Mouse (Mus musculus): ENCODE data around the gene Pglyrp2.

DNA sequence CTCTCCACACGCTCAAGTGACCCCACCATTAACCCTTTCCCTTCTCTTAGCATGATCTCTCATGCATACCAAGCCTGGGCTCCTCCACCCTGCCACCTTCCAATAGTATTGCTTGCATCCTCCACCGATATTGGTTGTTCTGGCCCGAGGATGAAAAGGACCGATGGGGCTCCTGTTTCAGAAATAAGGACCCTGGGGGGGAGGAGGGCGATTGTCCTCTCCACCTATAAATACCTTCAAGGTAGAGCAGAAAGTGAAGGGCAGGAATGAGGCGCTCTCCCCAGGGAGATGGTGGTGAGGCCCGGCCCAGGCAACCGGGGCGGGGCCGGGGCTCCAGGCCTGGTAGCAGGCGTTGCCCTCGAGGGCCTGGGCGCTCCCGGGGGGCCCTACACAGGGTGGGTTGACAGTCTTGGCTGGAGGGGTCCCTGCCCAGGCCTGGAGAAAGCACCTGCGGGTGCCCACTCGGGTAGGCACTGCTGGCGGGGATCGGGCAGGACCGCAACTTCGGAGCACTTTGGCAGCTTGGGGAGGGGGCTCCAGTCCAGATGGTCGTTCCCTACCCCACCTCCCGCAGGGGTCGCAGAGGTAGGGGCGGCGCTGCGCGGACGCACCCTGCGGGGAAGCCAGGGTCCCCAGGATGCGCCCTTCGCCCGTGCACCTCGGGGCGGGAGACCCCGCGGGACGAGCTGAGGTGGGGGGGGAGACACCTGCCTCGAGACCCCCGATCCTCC is 35.4 kb downstream of the Pglyrp2 start:
- TF ChIP-seq CTCF (IDR thresholded peaks at IDR 0.05; ENCODE audit: borderline replicate concordance, extremely low read depth, insufficient read depth, insufficient read length) (no peak), POLR2A (IDR thresholded peaks at IDR 0.05; ENCODE audit: borderline replicate concordance, extremely low read depth, insufficient read depth, insufficient read length, poor library complexity, severe bottlenecking) (no peak)

Measured in brain, embryonic 14.5 days (tissue).